Mouse (Mus musculus) heart, embryonic 15.5 days (tissue): Measurements from ENCODE around the gene Scyl1. TPM values are rescaled to one million over a fixed set of nuclear protein-coding genes. Genes with fewer than 3 reads are reported as not detected.

Source experiments
- ATAC-seq: fragments of 200-750 bp; cut with Nextera tagmentation; replicated peaks from 2 replicates; pipeline ENCODE4 v1.8.0; 2017; ENCODE audit warnings: low read depth, moderate TSS enrichment; ENCODE audit not compliant: insufficient number of reproducible peaks, insufficient read depth, low FRiP score
- H3K27ac ChIP-seq: fragments of 300-500 bp; sonication (generic); 2 replicates; pipeline ENCODE4 v1.5.1; 2015; ENCODE audit warnings: mild to moderate bottlenecking, inconsistent platforms
- H3K27me3 ChIP-seq: fragments of 300-500 bp; sonication (generic); 2 replicates; pipeline ENCODE4 v1.6.1; 2015; ENCODE audit warnings: inconsistent platforms
- H3K36me3 ChIP-seq: fragments of 300-500 bp; sonication (generic); 2 replicates; pipeline ENCODE4 v1.6.1; 2015; ENCODE audit warnings: mild to moderate bottlenecking, inconsistent platforms
- H3K4me1 ChIP-seq: fragments of 300-500 bp; sonication (generic); replicated peaks from 2 replicates; pipeline ENCODE4 v1.6.1; 2015; ENCODE audit warnings: inconsistent platforms
- H3K4me2 ChIP-seq: fragments of 300-500 bp; sonication (generic); 2 replicates; pipeline ENCODE4 v1.6.1; 2015; ENCODE audit warnings: inconsistent platforms, mild to moderate bottlenecking, moderate library complexity
- H3K4me3 ChIP-seq: fragments of 300-500 bp; sonication (generic); 2 replicates; pipeline ENCODE4 v1.5.1; 2015; ENCODE audit warnings: mild to moderate bottlenecking, inconsistent platforms
- H3K9ac ChIP-seq: fragments of 300-500 bp; sonication (generic); 2 replicates; pipeline ENCODE4 v1.6.1; 2015; ENCODE audit warnings: mild to moderate bottlenecking, inconsistent platforms
- H3K9me3 ChIP-seq: fragments of 300-500 bp; sonication (generic); replicated peaks from 2 replicates; pipeline ENCODE4 v1.6.1; 2016; ENCODE audit warnings: inconsistent platforms
- WGBS: fragments of 180-500 bp; shearing (Covaris S2); methylation state at CpG from one replicate; pipeline ENCODE4 v1.1.7; 2015; ENCODE audit warnings: mixed read lengths; 5-methylcytosine and 5-hydroxymethylcytosine counted together
- polyA plus RNA-seq: library from polyadenylated mRNA; unstranded; fragments of >200 nt; fragmentation: Nextera tagmentation; extraction: Ambion mirVana; gene quantifications from 2 replicates; pipeline ENCODE4 v1.2.1, GENCODE M21; 2015

Gene Scyl1
- polyA plus RNA-seq, 1 experiment from 2014 or later = 53.5 TPM

DNA sequence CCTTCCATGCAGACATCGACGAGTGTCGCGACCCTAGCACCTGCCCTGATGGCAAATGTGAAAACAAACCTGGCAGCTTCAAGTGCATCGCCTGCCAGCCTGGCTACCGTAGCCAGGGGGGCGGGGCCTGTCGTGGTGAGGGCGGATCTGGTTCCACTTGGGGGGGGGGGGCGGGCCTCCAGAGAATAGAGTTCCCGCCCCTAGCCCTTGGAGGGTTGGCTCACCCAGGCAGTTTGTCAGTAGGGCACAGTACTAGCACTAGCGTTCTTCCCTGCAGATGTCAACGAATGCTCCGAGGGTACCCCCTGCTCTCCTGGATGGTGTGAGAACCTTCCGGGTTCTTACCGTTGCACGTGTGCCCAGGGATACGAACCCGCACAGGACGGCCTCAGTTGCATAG lies 19.5 kb downstream of the Scyl1 start:
- 15% methylated on average over 20 of the region's 20 CpGs for WGBS
- no peak overlapping the region for H3K27ac ChIP-seq
- H3K4me2 ChIP-seq = 0 out of 2 replicates have a peak overlapping the region, but pooled peaks have one; percentile 15
- no peak; the same call in 1 of the 2 replicates for ATAC-seq
- no peak overlapping the region for H3K9ac ChIP-seq
- peaks cover 7% of the 10 kb centered on the region; the same call in 1 of the 2 replicates for H3K36me3 ChIP-seq
- peaks cover 20% of the 10 kb centered on the region for H3K4me1 ChIP-seq
- no peaks in the 10 kb centered on the region for H3K9me3 ChIP-seq
- peaks cover 61% of the 10 kb centered on the region for H3K27me3 ChIP-seq
- no peak overlapping the region for H3K4me3 ChIP-seq

DNA sequence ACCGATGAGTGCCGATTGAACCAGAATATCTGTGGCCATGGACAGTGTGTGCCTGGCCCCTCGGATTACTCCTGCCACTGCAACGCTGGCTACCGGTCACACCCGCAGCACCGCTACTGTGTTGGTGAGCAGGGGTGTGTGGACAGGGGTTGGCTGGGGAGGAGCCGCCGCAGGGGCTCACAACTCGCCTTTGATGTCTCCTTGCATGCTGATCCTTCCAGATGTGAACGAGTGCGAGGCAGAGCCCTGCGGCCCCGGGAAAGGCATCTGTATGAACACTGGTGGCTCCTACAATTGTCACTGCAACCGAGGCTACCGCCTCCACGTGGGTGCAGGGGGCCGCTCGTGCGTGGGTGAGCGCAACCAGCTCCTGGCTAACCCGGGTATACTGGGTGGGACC lies 20.3 kb downstream of the Scyl1 start:
- peaks cover 23% of the 10 kb centered on the region for H3K4me1 ChIP-seq
- H3K27me3 ChIP-seq = peaks cover 66% of the 10 kb centered on the region
- no peak overlapping the region for H3K4me3 ChIP-seq
- WGBS = 24% methylated on average over 22 of the region's 22 CpGs
- no peaks in the 10 kb centered on the region for H3K9me3 ChIP-seq
- peaks cover 7% of the 10 kb centered on the region; the same call in 1 of the 2 replicates for H3K36me3 ChIP-seq
- no peak for ATAC-seq
- H3K4me2 ChIP-seq = no peak overlapping the region
- no peak overlapping the region for H3K9ac ChIP-seq
- H3K27ac ChIP-seq = no peak overlapping the region

DNA sequence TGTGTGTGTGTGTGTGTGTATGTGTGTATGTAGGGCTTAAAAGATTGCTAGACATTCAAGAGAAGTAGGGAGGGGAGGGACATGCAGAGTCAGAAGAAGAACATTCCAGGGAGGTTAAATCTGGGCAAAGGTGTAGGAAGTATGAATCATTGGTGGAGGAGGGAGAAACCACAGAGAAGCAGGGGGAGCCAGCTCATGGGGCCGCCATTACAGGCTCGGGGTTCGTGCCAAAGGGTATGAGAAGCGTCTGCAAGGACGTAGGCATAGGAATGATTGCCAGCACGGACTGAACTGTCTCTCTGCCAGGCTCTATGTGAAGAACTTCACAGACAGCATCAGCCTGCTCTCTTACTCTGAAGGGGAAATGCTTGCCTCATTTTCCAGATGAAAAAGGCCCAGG lies 21.7 kb downstream of the Scyl1 start:
- 75% methylated on average over 6 of the region's 6 CpGs for WGBS
- Histone ChIP-seq H3K27me3 (peaks cover 74% of the 10 kb centered on the region), H3K9ac (no peak overlapping the region), H3K9me3 (no peaks in the 10 kb centered on the region), H3K4me1 (peaks cover 37% of the 10 kb centered on the region), H3K36me3 (peaks cover 7% of the 10 kb centered on the region; the same call in 1 of the 2 replicates), H3K27ac (no peak overlapping the region), H3K4me2 (no peak overlapping the region), H3K4me3 (no peak overlapping the region)
- no peak for ATAC-seq

DNA sequence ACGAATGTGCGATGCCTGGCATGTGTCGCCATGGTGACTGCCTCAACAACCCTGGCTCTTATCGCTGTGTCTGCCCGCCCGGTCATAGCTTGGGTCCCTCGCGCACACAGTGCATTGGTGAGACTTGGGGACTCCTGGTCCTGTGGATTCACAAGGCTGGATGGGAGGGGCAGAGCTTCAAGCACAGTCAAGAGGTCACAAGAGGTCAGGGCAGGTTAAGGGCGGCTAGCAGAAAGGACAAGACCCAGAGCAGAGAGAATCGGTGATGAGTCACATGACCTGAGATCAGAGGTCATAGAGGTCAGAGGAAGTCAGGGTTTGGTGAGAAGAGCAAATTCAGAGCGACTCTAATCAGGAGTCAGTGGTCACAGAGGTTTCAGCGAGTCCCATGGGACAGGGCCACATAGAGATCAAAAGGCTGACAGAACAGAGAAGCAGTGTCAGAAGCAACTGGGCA lies 24.3 kb downstream of the Scyl1 start:
- Histone ChIP-seq H3K9ac (no peak overlapping the region), H3K4me2 (no peak overlapping the region), H3K4me3 (no peak overlapping the region), H3K4me1 (peaks cover 59% of the 10 kb centered on the region), H3K9me3 (no peaks in the 10 kb centered on the region), H3K27ac (no peak overlapping the region), H3K36me3 (peaks cover under 1% of the 10 kb centered on the region; the same call in 1 of the 2 replicates), H3K27me3 (peaks cover 64% of the 10 kb centered on the region)
- 35% methylated on average over 12 of the region's 12 CpGs for WGBS
- ATAC-seq = no peak

DNA sequence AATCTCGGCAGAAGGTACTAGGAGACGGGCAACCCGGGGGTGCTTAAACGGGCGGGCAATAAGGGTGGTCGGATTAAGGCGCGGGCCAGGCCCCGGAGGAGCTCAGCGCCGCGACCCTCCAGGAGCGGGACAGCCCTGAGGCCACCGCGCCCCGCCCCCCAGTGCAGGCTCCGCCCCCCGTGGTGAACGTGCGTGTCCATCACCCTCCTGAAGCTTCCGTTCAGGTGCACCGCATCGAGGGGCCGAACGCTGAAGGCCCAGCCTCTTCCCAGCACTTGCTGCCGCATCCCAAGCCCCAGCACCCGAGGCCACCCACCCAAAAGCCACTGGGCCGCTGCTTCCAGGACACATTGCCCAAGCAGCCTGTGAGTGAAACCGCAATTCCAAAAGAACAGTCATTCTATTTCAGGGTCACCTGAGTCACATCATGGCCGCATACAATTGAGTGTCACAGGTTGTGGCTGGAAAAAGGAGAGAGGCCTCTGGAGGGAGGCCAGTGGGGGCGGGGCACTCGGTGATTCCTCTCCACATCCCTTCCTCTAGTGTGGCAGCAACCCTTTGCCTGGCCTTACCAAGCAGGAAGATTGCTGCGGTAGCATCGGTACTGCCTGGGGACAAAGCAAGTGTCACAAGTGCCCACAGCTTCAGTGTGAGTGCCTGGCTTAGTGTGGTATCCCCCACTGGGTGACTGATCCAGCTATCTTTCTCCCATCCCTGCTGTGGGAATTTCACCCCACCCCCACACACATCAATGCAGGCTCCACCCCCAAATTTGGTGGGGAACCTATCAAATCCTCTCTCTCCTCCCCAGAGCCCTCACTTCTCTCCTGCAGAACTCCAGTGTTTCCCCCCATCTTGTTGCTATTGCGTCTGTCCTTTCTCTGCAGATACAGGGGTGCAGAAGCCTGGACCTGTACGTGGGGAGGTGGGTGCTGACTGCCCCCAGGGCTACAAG lies 25.2 kb downstream of the Scyl1 start:
- Histone ChIP-seq H3K36me3 (no peaks in the 10 kb centered on the region; the same call in 1 of the 2 replicates), H3K4me3 (peak overlapping the region; percentile 34), H3K27me3 (peaks cover 55% of the 10 kb centered on the region), H3K4me1 (peaks cover 56% of the 10 kb centered on the region), H3K9ac (peak overlapping the region; percentile 14; the same call in 1 of the 2 replicates), H3K9me3 (no peaks in the 10 kb centered on the region), H3K27ac (no peak overlapping the region), H3K4me2 (peak overlapping the region; percentile 62)
- ATAC-seq = no peak
- WGBS = 10% methylated on average over 35 of the region's 36 CpGs

DNA sequence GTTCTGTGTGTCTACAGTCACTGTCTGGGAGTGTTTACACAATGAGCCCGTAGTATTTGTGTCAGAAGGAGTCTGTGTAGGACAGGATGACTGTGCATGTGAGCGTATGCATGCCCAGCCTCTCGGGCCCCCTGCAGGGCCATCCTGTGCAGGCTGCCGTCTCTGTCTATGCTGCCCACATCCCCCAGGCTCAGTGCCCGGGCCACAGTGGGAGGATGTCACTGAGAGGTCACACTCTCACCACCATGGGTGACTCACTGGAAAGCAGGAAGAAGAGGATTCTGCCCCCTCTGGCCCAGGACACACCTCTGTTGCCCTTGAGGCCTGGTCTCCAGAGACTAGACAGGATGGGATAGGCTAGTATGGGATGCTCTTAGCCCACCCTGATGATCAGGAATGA lies 27.6 kb downstream of the Scyl1 start:
- Histone ChIP-seq H3K9me3 (no peaks in the 10 kb centered on the region), H3K27me3 (peaks cover 34% of the 10 kb centered on the region), H3K36me3 (no peaks in the 10 kb centered on the region), H3K4me1 (peaks cover 70% of the 10 kb centered on the region), H3K4me2 (peak overlapping the region; percentile 96), H3K4me3 (peak overlapping the region; percentile 68), H3K27ac (no peak overlapping the region), H3K9ac (0 out of 2 replicates have a peak overlapping the region, but pooled peaks have one; percentile 37)
- ATAC-seq = no peak
- 55% methylated on average over 5 of the region's 5 CpGs for WGBS

DNA sequence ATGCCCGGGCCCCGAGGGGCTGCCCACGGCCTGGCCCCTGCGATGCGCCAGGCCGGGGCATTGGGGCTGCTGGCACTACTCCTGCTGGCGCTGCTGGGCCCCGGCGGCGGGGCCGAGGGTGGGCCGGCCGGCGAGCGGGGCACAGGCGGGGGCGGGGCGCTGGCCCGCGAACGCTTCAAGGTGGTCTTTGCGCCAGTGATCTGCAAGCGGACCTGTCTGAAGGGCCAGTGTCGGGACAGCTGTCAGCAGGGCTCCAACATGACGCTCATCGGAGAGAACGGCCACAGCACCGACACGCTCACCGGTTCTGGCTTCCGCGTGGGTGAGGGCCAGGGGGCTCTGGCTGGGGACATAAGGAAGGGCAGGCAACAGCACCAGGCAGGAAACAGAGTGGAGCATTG lies 29.0 kb downstream of the Scyl1 start:
- Histone ChIP-seq H3K36me3 (no peaks in the 10 kb centered on the region), H3K4me1 (peaks cover 70% of the 10 kb centered on the region), H3K4me2 (peak overlapping the region; percentile 96), H3K4me3 (peak overlapping the region; percentile 68), H3K27me3 (peaks cover 29% of the 10 kb centered on the region), H3K9me3 (no peaks in the 10 kb centered on the region), H3K27ac (peak overlapping the region; percentile 94), H3K9ac (peak overlapping the region; percentile 90)
- peak; percentile 33 for ATAC-seq
- 2% methylated on average over 32 of the region's 32 CpGs for WGBS

DNA sequence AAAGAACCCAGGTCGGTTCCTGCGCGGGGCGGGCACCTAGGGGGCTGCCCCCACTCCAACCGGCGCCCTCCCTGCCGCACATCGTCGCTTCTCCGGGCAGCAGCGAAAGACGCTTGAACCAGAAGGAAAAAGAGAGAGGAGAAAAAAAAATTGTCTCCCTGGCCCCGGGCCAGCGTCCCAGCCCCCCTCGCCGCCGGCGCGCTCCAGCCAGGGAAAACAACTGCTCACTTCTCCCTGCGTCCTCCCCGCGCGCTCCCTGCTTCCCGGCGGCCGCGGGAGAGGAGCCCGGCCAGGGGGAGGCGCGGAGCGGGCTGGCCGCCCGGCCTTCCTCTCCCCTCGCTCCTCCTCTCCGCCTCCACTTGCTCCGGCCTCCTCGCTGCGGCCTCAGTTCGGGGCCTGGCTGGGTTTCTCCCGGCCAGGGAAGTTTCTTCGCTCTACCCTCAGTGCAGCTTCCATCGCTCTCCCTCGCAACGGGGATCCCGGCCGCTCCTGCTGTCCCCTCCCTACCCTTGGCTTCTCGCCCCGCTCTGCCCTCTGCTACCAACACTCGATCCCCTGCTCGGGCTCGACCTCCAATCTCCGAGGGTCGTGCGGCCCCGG lies 29.5 kb downstream of the Scyl1 start:
- Histone ChIP-seq H3K4me1 (peaks cover 67% of the 10 kb centered on the region), H3K4me2 (peak overlapping the region; percentile 96), H3K9ac (peak overlapping the region; percentile 90), H3K36me3 (no peaks in the 10 kb centered on the region), H3K27ac (peak overlapping the region; percentile 94), H3K27me3 (peaks cover 32% of the 10 kb centered on the region), H3K9me3 (no peaks in the 10 kb centered on the region), H3K4me3 (peak overlapping the region; percentile 68)
- under 1% methylated on average over 52 of the region's 55 CpGs for WGBS
- ATAC-seq = peak; percentile 76

DNA sequence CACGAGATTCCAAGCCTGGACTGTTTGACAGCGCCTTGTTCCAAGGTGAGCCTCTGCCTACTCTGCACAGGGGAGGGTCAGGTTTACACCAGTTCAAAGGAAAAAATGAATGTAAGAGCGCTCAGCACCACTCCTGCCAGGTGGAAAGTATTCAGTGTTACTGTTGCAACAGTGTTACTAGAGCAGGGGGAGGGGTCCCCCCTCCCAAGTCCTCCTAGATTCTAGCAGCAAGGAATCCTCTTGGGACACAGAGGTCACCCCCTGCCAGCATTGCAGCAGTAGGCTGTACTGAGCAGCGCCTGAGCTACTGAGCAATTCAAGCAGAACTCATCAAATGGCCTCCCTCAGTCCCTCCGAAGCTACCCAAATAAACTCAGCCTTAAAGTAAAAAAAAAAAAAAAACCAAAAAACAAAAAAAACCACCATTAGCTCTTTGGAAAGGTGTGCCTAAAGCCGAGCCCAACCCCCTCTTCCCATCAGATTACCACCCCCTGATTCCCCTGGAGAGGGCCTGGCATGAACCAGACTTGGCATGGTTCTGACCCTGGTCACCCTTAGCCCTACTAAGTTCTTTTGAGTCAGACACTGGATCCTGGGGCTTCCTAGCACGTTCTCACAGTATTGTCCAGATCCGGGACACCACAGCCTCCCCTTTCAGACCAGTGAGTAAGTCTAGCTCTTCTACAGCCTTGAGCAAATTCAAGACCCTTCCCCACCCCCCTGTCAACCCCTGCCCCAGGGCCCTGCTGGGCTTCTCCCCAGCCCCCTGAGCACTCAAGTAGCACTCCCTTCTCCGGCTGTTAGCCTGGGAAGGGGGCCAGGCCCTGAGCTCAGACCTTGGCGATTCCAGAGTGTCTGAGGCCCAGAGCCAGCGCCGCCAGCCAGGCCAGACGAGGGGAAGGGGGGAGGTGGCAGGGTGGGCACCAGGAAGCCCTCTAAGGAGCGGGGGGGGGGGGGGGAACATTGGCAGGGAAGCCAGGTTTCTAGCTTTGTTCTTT lies 30.6 kb downstream of the Scyl1 start, which contains the start of gene Ltbp3:
Ltbp3 (plus strand) TSS at position 585 of the 998 bp plus-strand sequence.
- Histone ChIP-seq H3K36me3 (no peaks in the 10 kb centered on the region), H3K9ac (peak within 1 kb of the TSS; percentile 90), H3K27me3 (peaks cover 34% of the 10 kb centered on the region), H3K4me1 (peaks cover 56% of the 10 kb centered on the region), H3K9me3 (no peaks in the 10 kb centered on the region), H3K4me3 (peak within 1 kb of the TSS; percentile 68), H3K4me2 (peak within 1 kb of the TSS; percentile 96), H3K27ac (peak within 1 kb of the TSS; percentile 94)
- 31% methylated on average over 14 of the region's 14 CpGs for WGBS
- peak; percentile 79 for ATAC-seq

DNA sequence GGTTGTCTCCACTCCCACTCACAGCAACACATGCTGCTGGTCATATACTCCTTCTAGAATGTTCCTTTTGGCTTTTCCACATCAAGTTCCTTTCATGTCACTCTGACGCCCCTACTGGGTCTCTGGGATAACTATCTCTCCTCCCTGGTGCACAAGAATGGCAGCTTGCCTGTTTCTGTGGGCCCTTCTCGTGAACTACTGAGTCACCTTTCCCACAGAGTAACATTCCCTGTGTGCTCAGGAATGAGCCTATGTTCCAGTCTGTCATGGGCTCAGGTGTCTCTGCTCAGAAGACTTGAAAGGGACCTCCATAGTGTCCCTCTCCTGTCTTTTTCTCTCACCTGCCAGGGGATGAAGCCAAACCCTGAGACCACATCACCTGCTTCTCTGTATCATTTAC lies 31.8 kb downstream of the Scyl1 start:
- Histone ChIP-seq H3K9ac (no peak overlapping the region), H3K27ac (peak overlapping the region; percentile 94; the same call in 1 of the 2 replicates), H3K4me2 (no peak overlapping the region), H3K4me1 (peaks cover 45% of the 10 kb centered on the region), H3K27me3 (peaks cover 25% of the 10 kb centered on the region), H3K36me3 (no peaks in the 10 kb centered on the region), H3K9me3 (no peaks in the 10 kb centered on the region), H3K4me3 (no peak overlapping the region)
- WGBS = 55% methylated on average over 2 of the region's 2 CpGs
- no peak for ATAC-seq
